Mouse (Mus musculus): Measurements from ENCODE around the gene Fgfrl1.

DNA sequence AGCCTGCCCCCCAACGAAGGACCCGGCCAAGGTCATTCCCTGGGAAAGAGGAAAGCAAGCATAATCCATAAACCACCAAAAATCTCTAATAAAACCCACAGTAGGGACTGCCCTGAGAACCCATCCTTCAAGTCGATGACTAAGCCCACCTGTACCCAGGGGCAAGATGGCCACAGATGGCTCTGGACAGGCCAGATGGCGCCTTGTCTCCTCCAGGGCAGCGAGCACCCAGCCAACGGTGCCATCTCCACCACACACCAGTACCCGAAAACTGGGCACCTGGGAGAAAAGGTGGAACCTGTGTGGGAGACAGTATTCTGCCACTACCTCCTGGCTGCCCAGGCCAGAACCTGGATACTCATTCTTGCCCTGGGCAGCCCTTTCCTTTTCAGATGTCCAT, 41.8 kb upstream of the Fgfrl1 start:
- TF ChIP-seq CTCF (IDR thresholded peaks at IDR 0.05; ENCODE audit: low read depth) (no peak), EP300 (IDR thresholded peaks at IDR 0.05; ENCODE audit: low read depth) (no peak)

Measured in liver, postnatal 0 days (tissue).